Mouse (Mus musculus) forebrain, embryonic 16.5 days (tissue): ENCODE measurements around the gene Ceacam18. TPM values are rescaled to one million over a fixed set of nuclear protein-coding genes. Genes with fewer than 3 reads are reported as not detected.

Source experiments
- ATAC-seq: fragments of 200-750 bp; cut with Nextera tagmentation; 2 replicates; pipeline ENCODE4 v1.8.0; 2017; ENCODE audit warnings: mild to moderate bottlenecking, moderate library complexity
- H3K27ac ChIP-seq: fragments of 300-500 bp; sonication (generic); 2 replicates; pipeline ENCODE4 v1.5.1; 2014; ENCODE audit warnings: low read length, control low read depth
- H3K27me3 ChIP-seq: fragments of 300-500 bp; sonication (generic); replicated peaks from 2 replicates; pipeline ENCODE4 v1.6.1; 2014; ENCODE audit warnings: low read length; ENCODE audit not compliant: control insufficient read depth, insufficient read depth
- H3K36me3 ChIP-seq: fragments of 300-500 bp; sonication (generic); 2 replicates; pipeline ENCODE4 v1.6.1; 2014; ENCODE audit not compliant: control insufficient read depth, insufficient read depth
- H3K4me1 ChIP-seq: fragments of 300-500 bp; sonication (generic); replicated peaks from 2 replicates; pipeline ENCODE4 v1.6.1; 2014; ENCODE audit warnings: low read length; ENCODE audit not compliant: control insufficient read depth, insufficient read depth
- H3K4me2 ChIP-seq: fragments of 300-500 bp; sonication (generic); 2 replicates; pipeline ENCODE4 v1.6.1; 2014; ENCODE audit warnings: mild to moderate bottlenecking, low read length, control low read depth
- H3K4me3 ChIP-seq: fragments of 300-500 bp; sonication (generic); replicated peaks from 2 replicates; pipeline ENCODE4 v1.5.1; 2014; ENCODE audit warnings: mild to moderate bottlenecking, low read length, control low read depth
- H3K9ac ChIP-seq: fragments of 300-500 bp; sonication (generic); replicated peaks from 2 replicates; pipeline ENCODE4 v1.6.1; 2014; ENCODE audit warnings: low read depth, low read length, control low read depth
- H3K9me3 ChIP-seq: fragments of 300-500 bp; sonication (generic); 2 replicates; pipeline ENCODE4 v1.6.1; 2016; ENCODE audit warnings: low read length; ENCODE audit not compliant: control insufficient read depth
- WGBS: fragments of 180-500 bp; shearing (Covaris S2); extraction: QIAGEN DNeasy Blood & Tissue Kit; methylation state at CpG from one replicate; pipeline ENCODE4 v1.1.7; 2014; 5-methylcytosine and 5-hydroxymethylcytosine counted together
- polyA plus RNA-seq: library from polyadenylated mRNA; unstranded; fragments of >200 nt; fragmentation: Nextera tagmentation; extraction: Ambion mirVana; gene quantifications from 2 replicates; pipeline ENCODE4 v1.2.1, GENCODE M21; 2015

Ceacam18 gene
- polyA plus RNA-seq, 1 experiment from 2014 or later, result not detected

DNA sequence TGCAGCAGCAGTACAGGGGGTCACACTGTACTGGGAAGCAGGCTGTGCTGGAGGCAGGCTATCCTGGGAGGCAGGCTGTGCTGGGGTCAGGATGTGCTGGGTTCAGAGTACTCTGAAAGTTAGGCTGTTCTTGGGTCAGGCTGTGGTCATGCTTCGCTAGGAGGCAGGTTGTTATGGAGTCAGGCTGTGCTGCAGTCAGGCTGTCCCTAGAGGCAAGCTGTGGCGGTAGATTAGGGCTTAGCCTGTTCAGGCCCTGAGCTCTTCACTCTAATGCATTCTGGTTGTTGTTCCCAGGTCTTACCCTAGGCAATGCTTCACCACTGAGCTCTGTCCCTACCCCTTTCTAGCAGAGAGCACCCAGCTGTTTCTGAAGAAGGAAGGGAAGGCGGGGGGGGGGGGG, 9.4 kb upstream of the Ceacam18 start:
- Histone ChIP-seq H3K36me3 (no peaks in the 10 kb centered on the region), H3K4me3 (no peak overlapping the region), H3K27me3 (no peaks in the 10 kb centered on the region), H3K9ac (no peak overlapping the region), H3K9me3 (no peaks in the 10 kb centered on the region), H3K4me2 (no peak overlapping the region), H3K27ac (no peak overlapping the region), H3K4me1 (no peaks in the 10 kb centered on the region)
- no peak for ATAC-seq
- 61% methylated on average over 2 of the region's 3 CpGs for WGBS

DNA sequence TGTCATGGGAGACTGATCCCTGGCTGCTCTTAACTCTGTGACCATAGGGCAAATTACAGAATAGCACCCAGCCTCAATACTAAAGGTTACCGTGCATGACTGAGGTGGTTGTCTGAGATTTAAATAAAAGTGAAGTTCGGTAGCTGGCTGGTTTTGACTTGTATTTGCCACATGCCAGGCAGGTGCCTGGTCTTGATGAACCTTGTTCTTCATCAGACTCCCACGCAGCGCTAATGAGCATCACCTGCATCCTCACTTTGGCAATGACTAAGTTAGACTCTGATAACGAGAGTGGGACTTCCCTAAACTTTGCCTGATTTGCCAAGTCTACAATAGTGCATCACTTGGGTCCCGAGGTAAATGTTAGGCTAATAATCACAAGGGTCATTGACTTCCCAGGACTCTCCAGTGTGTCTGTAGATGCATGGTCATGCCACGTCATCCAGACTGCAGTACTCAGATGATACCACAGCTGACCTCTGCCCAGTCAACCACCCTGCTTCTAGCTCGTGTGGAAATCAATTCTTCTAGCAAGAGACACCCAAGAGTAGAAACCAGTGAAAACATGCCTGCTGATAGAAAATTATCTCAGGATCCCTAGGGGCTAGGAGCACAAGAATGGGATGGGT, 8.6 kb upstream of the Ceacam18 start:
- Histone ChIP-seq H3K27ac (no peak overlapping the region), H3K4me3 (no peak overlapping the region), H3K27me3 (no peaks in the 10 kb centered on the region), H3K9ac (no peak overlapping the region), H3K4me2 (no peak overlapping the region), H3K9me3 (no peaks in the 10 kb centered on the region), H3K4me1 (no peaks in the 10 kb centered on the region), H3K36me3 (no peaks in the 10 kb centered on the region)
- WGBS, result 81% methylated on average over 8 of the region's 8 CpGs
- no peak for ATAC-seq

DNA sequence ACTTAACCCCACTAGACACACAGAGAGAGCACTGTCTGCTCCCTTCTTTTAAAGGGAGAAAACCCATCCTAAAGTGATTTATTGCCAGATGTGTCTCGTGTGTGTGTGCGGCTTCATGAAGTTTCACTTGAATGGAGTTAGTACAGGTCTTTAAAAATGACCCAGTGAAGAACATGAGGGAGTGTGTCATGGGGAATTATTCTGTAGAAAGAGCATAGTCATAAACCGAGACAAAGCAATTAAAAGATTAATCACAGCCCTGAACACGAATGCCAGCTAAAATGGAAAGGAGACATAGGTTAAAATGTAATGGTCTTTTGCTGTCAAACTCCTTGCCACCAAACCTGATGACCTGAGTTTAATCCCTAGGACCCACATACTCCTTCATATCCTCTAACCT, 567 bp upstream of the Ceacam18 start:
- WGBS, result 83% methylated on average over 4 of the region's 4 CpGs
- Histone ChIP-seq H3K9ac (no peak overlapping the region), H3K36me3 (no peaks in the 10 kb centered on the region), H3K27me3 (no peaks in the 10 kb centered on the region), H3K4me1 (no peaks in the 10 kb centered on the region), H3K4me2 (no peak overlapping the region), H3K4me3 (no peak overlapping the region), H3K9me3 (no peaks in the 10 kb centered on the region), H3K27ac (no peak overlapping the region)
- no peak for ATAC-seq

GRCm38 (mm10) chr7:43636194-43636593, 1.7 kb downstream of the Ceacam18 start:
- Histone ChIP-seq H3K9ac (no peak overlapping the region), H3K36me3 (no peaks in the 10 kb centered on the region), H3K9me3 (no peaks in the 10 kb centered on the region), H3K27me3 (no peaks in the 10 kb centered on the region), H3K4me1 (no peaks in the 10 kb centered on the region), H3K4me2 (no peak overlapping the region), H3K4me3 (no peak overlapping the region), H3K27ac (no peak overlapping the region)
- ATAC-seq, result no peak
- 51% methylated on average over 2 of the region's 2 CpGs for WGBS

- no peaks in the 10 kb centered on the region for H3K4me1 ChIP-seq
- H3K4me2 ChIP-seq, result no peak overlapping the region
- no peak for ATAC-seq
- H3K9me3 ChIP-seq, result no peaks in the 10 kb centered on the region
- no peaks in the 10 kb centered on the region for H3K36me3 ChIP-seq
- no peak overlapping the region for H3K27ac ChIP-seq
- no peak overlapping the region for H3K9ac ChIP-seq
- WGBS, result 67% methylated on average over 1 of the region's 1 CpGs
- H3K27me3 ChIP-seq, result no peaks in the 10 kb centered on the region
- no peak overlapping the region for H3K4me3 ChIP-seq
Measured at GRCm38 (mm10) chr7:43637118-43637517, 2.6 kb downstream of the Ceacam18 start.

DNA sequence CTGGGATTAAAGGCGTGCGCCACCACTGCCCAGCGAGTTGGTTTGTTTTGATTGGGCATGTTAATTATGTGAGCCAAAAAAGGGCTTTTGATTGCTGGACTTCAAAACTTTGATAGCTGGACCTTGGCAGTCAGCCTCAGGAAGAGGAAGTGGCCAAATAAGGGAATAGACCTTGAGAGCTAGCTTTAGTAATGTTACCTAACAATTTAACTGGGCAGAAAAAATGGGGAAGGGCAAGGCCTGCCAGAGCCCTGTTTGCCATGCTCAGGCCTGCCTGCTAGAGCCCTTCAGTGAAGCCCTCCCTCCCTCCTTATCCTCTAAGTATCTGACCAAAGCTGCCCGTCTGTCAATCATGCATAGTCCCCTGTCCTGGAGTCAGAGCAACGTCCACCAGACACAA, 8.1 kb downstream of the Ceacam18 start:
- no peak overlapping the region for H3K4me3 ChIP-seq
- H3K4me1 ChIP-seq, result no peaks in the 10 kb centered on the region
- H3K4me2 ChIP-seq, result no peak overlapping the region
- no peaks in the 10 kb centered on the region for H3K36me3 ChIP-seq
- no peaks in the 10 kb centered on the region for H3K9me3 ChIP-seq
- 83% methylated on average over 5 of the region's 5 CpGs for whole genome bisulfite sequencing
- H3K27ac ChIP-seq, result no peak overlapping the region
- H3K27me3 ChIP-seq, result no peaks in the 10 kb centered on the region
- ATAC-seq, result no peak
- H3K9ac ChIP-seq, result no peak overlapping the region

DNA sequence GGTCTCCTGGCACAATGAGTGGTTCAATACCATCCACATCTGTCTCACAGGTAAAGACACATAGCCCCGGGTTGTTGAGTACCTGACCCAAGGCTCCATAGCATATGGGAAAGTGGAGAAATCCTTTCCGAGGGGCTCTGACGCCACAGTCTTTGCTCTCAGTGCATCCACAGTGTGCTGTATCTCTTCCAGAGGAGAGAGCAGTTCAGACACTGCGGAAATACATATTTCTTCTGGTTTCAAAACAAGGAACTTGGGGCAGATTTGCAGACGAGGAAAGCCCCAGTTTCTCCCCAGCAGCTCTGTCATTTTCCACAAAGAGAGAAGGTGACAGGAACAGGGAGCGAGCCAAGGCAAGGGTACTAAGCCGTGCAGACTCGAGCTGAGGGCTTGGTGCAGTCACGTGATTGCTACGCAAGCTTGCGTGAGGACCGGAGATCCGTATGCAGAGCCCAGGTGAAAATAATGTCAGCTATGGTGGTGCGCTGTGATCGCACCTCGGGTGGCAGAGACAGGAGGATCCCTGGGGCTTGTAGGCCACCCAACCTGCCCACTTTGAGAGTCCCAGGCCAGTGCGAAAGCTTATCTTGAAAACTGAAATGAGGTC, 8.6 kb downstream of the Ceacam18 start:
- no peak for ATAC-seq
- Histone ChIP-seq H3K27me3 (no peaks in the 10 kb centered on the region), H3K9me3 (no peaks in the 10 kb centered on the region), H3K4me1 (no peaks in the 10 kb centered on the region), H3K36me3 (no peaks in the 10 kb centered on the region), H3K4me2 (no peak overlapping the region), H3K9ac (no peak overlapping the region), H3K4me3 (no peak overlapping the region), H3K27ac (no peak overlapping the region)
- 85% methylated on average over 17 of the region's 17 CpGs for WGBS

DNA sequence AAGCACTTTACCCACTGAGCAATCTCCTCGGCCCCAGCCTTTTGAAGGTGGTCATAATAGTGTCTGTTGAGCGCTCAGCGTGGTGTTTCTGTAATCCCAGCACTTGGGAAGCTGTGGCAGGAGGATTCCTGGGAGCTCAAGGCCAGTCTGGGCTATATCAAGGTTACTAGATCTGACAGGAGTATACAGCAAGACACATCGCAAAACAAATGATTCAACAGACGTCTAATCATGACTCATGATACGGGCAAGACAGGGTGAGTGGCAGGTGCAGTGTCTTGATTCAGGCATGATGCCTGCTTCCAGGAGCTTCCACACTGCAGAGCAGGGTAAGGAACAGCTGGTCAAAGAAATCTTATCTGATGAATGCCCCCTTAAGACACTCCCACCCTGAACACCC, 18.2 kb downstream of the Ceacam18 start:
- Histone ChIP-seq H3K36me3 (no peaks in the 10 kb centered on the region), H3K27me3 (no peaks in the 10 kb centered on the region), H3K4me1 (no peaks in the 10 kb centered on the region), H3K4me2 (no peak overlapping the region), H3K27ac (no peak overlapping the region), H3K9me3 (no peaks in the 10 kb centered on the region), H3K9ac (no peak overlapping the region), H3K4me3 (no peak overlapping the region)
- no peak for ATAC-seq
- 86% methylated on average over 6 of the region's 6 CpGs for WGBS

DNA sequence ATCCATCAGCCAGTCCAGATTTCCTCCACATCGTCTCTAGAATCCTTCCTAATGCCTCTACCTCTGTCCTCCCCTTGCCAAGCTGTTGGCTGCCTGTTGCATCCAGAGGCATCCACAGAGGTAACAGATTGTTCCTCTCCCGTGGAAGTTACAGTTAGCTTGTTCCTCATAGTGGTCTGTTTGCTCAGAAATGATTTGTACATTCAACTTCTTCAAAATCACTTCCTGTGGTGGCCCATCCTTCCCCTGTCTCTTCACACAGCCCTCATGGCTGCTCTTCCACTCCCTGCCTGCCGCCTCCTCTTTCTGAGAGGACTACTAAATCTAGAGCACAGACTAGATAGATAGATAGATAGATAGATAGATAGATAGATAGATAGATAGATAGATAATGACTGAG, 20.0 kb downstream of the Ceacam18 start:
- ATAC-seq, result no peak
- no peak overlapping the region for H3K4me2 ChIP-seq
- no peaks in the 10 kb centered on the region for H3K27me3 ChIP-seq
- no peaks in the 10 kb centered on the region for H3K36me3 ChIP-seq
- H3K4me1 ChIP-seq, result no peaks in the 10 kb centered on the region
- WGBS, result 82% methylated on average over 3 of the region's 3 CpGs
- no peaks in the 10 kb centered on the region for H3K9me3 ChIP-seq
- H3K9ac ChIP-seq, result no peak overlapping the region
- H3K4me3 ChIP-seq, result no peak overlapping the region
- H3K27ac ChIP-seq, result no peak overlapping the region

- H3K9me3 ChIP-seq, result no peaks in the 10 kb centered on the region
- no peak overlapping the region for H3K4me2 ChIP-seq
- no peak overlapping the region for H3K4me3 ChIP-seq
- ATAC-seq, result no peak
- H3K36me3 ChIP-seq, result no peaks in the 10 kb centered on the region
- no peaks in the 10 kb centered on the region for H3K4me1 ChIP-seq
- 85% methylated on average over 6 of the region's 6 CpGs for WGBS
- no peaks in the 10 kb centered on the region for H3K27me3 ChIP-seq
- H3K9ac ChIP-seq, result no peak overlapping the region
- no peak overlapping the region for H3K27ac ChIP-seq
Measured at GRCm38 (mm10) chr7:43656232-43656631, 21.7 kb downstream of the Ceacam18 start.
